Mouse (Mus musculus) ES-CJ7 (cell line): ENCODE results near the gene Zbtb5.
"Not testable (repeated sequence)": the region's sequence is repeated elsewhere in the genome, so short reads cannot be mapped to it uniquely, and the experiment has no call there.

Experiments used
- DNase-seq: peaks from one replicate; pipeline ENCODE4 v3.0.0; 2011; ENCODE audit warnings: low read depth, low spot score

The Zbtb5 gene

GRCm38 (mm10) chr4:44970612-44971110, 41.6 kb downstream of the Zbtb5 start:
- DNase-seq, result peak; percentile 85

DNA sequence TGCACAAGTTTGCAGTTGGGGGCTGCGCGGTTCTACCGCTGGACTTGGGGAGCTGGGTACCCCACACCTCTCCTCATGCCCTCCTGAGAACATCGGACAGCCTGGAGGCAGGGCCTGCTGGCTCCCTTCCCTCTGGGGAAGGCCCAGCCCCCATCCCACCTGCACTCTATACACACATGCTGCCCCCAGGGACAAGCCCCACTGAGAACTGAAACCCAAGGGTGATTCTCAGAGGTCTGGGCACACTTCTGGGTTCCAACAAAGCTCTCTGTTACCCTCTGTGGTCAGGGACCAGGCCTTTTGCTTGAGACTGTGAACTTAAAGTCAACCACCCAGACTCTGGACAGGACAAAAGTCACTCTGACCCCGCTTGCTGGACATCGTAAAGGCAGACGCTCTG, 42.2 kb downstream of the Zbtb5 start:
- no peak for DNase-seq

DNA sequence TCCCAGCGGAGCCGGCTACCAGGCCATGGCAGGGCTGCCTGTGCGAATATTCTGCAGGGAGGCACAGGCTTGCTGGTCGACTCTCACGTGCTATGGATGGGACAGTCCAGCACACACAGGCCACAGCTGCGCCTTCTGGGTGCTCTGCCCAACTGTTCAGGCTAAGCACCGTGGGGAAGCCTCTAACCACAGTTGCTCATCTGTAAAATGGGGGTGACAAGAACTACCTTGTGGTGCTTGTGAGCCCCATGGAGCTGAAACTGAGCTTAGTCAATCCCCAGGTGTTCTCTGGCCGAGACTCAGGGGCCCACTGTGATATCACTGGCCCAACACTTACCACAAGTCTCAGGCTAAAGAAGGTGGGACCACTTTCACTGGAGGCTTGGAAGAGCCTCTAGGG, 44.8 kb downstream of the Zbtb5 start:
- no peak for DNase-seq

GRCm38 (mm10) chr4:44965736-44966135, 46.5 kb downstream of the Zbtb5 start:
- DNase-seq, result no peak

GRCm38 (mm10) chr4:44965175-44965574, 47.0 kb downstream of the Zbtb5 start:
- no peak for DNase-seq

DNA sequence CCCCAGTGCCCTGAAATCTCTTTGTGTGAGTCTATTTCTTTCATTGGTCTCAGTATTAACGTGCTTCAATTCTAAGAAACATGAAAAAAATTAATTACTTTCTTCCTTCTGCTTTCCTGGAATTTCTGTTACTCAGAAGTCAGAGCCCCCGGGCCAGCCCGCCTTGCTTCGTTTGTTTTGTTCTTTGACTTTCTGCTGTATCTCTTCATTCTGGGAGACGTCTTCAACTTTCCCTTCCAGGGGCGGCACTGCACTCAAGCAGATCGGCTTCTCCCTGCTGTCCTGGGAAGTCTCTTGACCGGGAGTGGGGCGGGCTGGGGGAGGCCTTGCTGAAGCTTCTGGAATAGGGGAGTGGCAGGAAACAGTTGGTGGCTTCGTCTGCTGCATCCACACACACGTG, 49.1 kb downstream of the Zbtb5 start:
- no peak for DNase-seq

DNA sequence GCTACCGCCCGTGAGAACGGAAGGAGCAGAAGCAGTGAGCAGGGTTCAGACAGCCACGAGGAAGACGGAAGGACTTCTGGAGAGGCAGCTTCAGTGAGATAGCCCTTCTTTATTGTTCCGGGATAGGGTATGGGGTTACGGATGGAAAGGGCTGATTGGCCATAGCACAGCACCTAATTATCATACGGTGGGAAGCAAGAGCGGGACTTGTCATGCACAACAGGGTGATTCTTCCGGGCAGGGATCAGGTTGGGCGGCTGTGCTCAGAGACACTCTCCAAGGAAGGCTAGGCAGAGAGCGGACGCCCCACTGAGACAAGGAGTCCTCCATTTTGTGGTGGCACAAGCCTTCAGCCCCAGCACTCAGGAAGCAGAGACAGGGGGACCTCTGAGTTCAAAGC, 53.0 kb downstream of the Zbtb5 start:
- peak; percentile 91 for DNase-seq

- no peak for DNase-seq
These were observed 53.4 kb downstream of the Zbtb5 start for GRCm38 (mm10) chr4:44958776-44959175.

DNA sequence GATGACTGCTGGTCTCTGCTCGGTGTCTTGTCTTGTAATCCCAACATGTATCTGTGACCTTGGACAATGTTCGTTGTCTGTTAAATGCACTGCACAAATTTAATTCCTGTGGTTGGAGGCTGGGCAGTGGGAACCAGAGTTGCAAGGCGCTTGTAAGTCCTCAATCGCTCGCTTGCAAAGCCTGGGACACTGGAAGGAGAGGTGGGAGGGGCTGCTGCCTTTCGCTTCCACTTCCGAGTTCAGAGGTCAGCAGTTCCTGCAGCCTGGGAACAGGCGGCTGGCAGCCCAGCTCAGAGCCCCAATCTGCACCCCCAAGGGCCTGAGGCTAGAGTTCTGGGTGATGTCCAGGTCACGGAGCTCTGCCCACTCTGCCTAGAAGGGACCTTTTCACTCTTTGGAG, 59.2 kb downstream of the Zbtb5 start:
- peak; percentile 83 for DNase-seq

- peak; percentile 77 for DNase-seq
These were observed 63.9 kb downstream of the Zbtb5 start for GRCm38 (mm10) chr4:44948314-44948713.

- DNase-seq, result peak; percentile 45
These were observed 64.7 kb downstream of the Zbtb5 start for GRCm38 (mm10) chr4:44947464-44947863.

DNA sequence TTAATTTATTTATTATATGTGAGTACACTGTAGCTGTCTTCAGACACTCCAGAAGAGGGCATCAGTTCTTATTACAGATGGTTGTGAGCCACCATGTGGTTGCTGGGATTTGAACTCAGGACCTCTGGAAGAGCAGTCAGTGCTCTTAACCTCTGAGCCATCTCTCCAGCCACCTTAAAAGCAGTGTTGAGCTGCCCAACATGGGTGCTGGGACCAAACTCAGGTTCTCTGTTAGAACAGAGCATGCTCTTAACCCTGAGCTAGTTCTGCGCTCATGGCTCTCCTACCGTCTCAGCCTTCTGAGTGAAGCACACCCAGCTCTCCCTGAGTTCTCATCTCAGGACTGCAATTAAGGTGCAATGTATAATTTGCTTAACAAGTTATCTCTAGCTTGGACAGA, 66.1 kb downstream of the Zbtb5 start:
- not testable (repeated sequence) for DNase-seq

GRCm38 (mm10) chr4:44944426-44945075, 67.7 kb downstream of the Zbtb5 start:
- no peak for DNase-seq

DNA sequence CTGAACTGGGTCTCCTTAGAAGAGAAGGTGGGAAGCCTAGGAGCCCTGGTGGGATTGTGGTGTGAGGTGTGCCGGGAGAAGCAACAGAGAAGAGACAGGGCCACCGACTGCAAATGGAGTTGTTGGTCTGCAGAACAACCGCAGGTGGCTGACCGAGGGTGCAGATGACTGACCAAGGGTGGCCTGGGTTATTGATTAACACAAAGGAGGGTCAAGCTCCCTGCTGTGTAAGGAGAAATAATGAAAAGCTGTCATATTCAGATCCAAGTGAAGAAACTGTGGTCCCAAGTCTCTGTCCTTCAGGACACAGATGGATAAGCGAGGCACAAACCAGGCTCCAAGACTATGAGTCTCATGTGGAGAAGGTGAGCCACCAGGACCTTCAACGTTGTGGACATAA, 68.7 kb downstream of the Zbtb5 start:
- DNase-seq, result no peak

- no peak for DNase-seq
These were observed 70.0 kb downstream of the Zbtb5 start for GRCm38 (mm10) chr4:44942237-44942636.
